Mouse (Mus musculus): ENCODE results near the gene Fam25c.
"Not testable (repeated sequence)": the region's sequence is repeated elsewhere in the genome, so short reads cannot be mapped to it uniquely, and the experiment has no call there.

Gene Fam25c

GRCm38 (mm10) chr14:34327618-34328017 is 27.6 kb downstream of the Fam25c start:
- no peak for DNase-seq (ENCODE audit: low spot score in 2 of 2)

GRCm38 (mm10) chr14:34326606-34327005 is 28.6 kb downstream of the Fam25c start:
- DNase-seq (ENCODE audit: low spot score in 2 of 2): no peak

- DNase-seq (ENCODE audit: low spot score in 2 of 2): no peak
These were observed 31.6 kb downstream of the Fam25c start for GRCm38 (mm10) chr14:34323576-34324085.

DNA sequence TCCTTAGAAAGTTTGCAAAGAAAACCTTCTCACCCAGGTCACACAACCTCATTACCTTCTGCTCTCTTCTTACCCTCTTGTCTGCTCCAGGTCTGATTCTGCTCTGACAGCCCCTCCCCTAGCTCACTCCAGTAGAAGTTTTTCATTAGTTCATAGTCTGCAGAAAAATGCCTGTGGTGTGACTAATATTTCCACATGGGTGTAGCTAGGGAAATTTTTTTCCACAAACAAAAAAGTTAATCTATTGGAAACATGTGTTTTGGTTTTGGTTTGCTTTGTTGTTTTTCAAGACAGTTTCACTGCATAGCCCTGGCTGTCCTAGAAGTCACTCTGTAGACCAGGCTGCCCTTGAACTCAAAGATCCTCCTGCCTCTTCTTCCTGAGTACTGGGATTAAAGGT is 37.1 kb downstream of the Fam25c start:
- no peak for DNase-seq (ENCODE audit: low spot score in 2 of 2)

DNA sequence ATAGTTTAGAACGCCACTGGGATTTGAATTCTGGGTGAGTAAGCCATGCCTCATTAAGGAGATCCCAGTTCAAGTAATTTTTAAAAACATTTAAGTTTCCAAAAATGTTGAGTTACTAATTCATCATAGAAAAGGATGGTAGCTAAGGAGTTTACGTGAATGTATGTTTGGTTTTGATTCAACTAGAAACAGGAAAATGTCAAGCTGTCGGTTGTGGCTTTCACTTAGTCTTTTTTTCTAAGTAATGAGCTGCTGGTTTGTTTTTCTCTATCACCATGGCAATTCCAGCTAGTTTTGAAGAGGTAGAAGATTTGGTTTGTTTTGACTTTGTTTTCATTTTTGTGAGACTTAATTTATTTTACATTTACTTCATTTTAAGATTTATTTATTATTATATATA is 37.8 kb downstream of the Fam25c start:
- no peak for DNase-seq (ENCODE audit: low spot score in 2 of 2)

- no peak for DNase-seq (ENCODE audit: low spot score in 2 of 2)
These were observed 38.9 kb downstream of the Fam25c start for GRCm38 (mm10) chr14:34316346-34316745.

GRCm38 (mm10) chr14:34314796-34315195 is 40.4 kb downstream of the Fam25c start:
- DNase-seq (ENCODE audit: low spot score in 2 of 2): no peak

DNA sequence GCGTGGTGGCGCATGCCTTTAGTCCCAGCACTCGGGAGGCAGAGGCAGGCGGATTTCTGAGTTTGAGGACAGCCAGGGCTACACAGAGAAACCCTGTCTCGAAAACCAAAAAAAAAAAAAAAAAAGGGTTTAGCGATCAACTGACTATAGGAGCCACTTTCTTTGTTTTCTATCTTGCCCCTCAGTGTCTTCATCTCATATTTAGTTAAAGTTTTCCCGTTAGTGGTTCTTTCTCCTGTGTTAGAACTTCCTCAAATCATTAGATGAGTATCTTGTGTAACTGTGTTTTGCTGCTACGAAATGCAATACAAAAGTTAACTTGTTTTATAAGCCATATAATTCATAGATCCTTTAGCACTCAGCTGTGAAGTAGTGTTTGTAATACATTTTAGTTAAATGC is 40.9 kb downstream of the Fam25c start:
- DNase-seq (ENCODE audit: low spot score in 2 of 2): not testable (repeated sequence)

GRCm38 (mm10) chr14:34313612-34314011 is 41.6 kb downstream of the Fam25c start:
- DNase-seq (ENCODE audit: low spot score in 2 of 2): no peak

DNA sequence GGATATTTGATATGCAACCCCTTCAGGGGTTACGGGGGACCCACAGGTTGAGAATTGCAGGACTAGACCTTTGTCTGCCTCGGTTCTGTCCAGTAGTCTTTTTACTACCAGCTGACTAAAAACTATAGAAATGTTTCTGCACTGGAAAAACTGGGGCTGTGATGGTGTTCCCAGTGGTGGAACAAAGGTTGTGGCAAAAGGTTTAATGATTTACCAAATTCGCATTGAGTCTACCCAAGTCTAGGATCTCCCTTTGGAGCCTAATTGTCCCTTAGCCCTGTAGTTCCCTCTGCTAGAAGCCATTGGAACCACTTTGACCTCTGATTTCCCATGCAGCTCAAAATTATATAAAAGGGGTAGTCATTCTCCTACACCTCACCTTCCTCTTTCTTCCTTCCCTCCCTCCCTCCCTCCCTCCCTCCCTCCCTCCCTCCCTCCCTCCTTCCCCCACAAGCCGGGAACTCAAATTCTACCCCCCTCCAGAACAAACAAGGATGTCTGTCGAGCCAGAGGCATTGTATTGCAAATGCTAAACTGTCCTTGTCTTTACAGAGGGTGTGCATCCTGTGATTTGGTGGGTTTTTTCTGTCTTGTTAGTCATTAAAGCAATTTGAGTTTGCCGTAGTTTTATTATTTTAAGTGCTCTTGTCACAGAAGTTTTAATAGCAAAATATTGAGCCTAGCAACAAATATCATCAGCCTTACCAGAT is 42.7 kb downstream of the Fam25c start:
- no peak for DNase-seq (ENCODE audit: low spot score in 2 of 2)

- no peak for DNase-seq (ENCODE audit: low spot score in 2 of 2)
These were observed 43.5 kb downstream of the Fam25c start for GRCm38 (mm10) chr14:34311691-34312090.

DNA sequence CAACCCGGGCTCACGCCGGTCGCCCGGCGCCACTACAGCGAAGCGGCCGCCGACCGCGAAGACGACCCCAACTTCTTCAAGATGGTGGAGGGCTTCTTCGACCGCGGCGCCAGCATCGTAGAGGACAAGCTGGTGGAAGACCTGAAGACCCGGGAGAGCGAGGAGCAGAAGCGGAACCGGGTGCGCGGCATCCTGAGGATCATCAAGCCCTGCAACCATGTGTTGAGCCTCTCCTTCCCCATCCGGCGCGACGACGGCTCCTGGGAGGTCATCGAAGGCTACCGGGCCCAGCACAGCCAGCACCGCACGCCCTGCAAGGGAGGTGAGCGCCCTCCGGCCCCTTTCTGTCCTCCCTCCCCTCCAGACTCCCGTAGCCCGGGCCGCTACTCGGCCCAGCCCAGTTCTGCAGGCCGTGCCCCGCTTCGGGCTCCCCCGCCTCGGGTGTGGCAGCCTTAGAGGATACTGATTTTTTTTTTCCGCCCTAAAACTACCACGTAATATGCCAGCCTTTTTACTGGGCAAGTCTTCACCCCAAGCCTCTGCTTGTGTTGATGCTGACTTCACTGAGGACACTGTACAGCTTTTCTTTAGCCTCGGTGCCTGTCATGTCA is 44.1 kb downstream of the Fam25c start:
- DNase-seq (ENCODE audit: low spot score in 2 of 2): peak; percentile 47 to 54

GRCm38 (mm10) chr14:34310234-34310965 is 44.8 kb downstream of the Fam25c start, which contains the start of the genes Shld2 and Glud1:
Shld2 (minus strand) TSS chr14:34310493.
Glud1 (plus strand) TSS chr14:34310727.
- DNase-seq (ENCODE audit: low spot score in 2 of 2): peak; percentile 94 to 97

GRCm38 (mm10) chr14:34309907-34310233 is 45.4 kb downstream of the Fam25c start:
- peak in 1 of 2 experiments; percentile 3 for DNase-seq (ENCODE audit: low spot score in 2 of 2)

GRCm38 (mm10) chr14:34309266-34309665 is 46.0 kb downstream of the Fam25c start:
- DNase-seq (ENCODE audit: low spot score in 2 of 2): no peak

GRCm38 (mm10) chr14:34303265-34303680 is 52.0 kb downstream of the Fam25c start:
- DNase-seq (ENCODE audit: low spot score in 2 of 2): no peak

DNA sequence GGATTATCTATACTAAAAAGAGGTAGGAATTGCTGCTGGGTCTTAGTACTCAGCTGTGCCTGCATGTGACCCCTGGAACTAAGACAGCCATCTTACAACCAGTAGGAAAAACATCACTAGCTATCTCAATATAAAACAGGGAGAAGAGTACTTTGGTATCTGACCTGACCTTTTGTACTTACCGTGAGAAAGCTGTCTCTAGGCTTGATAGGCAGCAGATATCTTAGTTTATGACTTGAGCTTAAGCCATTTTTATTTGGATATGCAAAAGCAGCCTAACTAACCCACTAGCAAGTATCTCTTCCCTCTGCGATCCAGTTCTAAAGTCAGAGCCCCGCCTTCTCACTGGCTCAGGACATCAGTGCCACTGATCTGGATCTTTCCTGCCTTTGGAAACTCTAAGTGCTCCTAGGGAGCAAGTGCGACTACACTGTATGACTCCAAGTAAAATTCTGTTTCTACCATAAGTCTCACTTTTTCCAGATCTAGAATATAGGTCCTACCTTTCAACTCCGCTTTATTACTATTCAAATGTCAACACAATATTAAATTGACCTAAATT is 52.5 kb downstream of the Fam25c start:
- no peak for DNase-seq (ENCODE audit: low spot score in 2 of 2)
